Mouse (Mus musculus): ENCODE measurements at regions not wholly inside any gene's neighbourhood (a gene's known extent, or its start where the extent isn't known, plus 50 kb on each side); places are given as distances from the start of the nearest gene placed in this dataset.
A peak's percentile ranks its signal among the peaks of the same experiment; 100 is the strongest.

- DNase-seq, result peak; percentile 52
These were observed 615.3 kb downstream of the Tmem182 start for GRCm38 (mm10) chr1:41420489-41421327.

GRCm38 (mm10) chr1:41427853-41428252 lies 622.5 kb downstream of the Tmem182 start:
- no peak for DNase-seq

GRCm38 (mm10) chr1:41431127-41431690 lies 625.8 kb downstream of the Tmem182 start:
- DNase-seq, result peak; percentile 27

- no peak for DNase-seq
These were observed 630.0 kb downstream of the Tmem182 start for GRCm38 (mm10) chr1:41435379-41435778.

GRCm38 (mm10) chr1:41449972-41450371 lies 644.6 kb downstream of the Tmem182 start:
- DNase-seq, result no peak

All from lung, postnatal 10 days (tissue).